Mouse (Mus musculus) layer of hippocampus, postnatal 14 days (tissue): ENCODE measurements at regions not wholly inside any gene's neighbourhood (a gene's known extent, or its start where the extent isn't known, plus 50 kb on each side); places are given as distances from the start of the nearest gene placed in this dataset.
A peak's percentile ranks its signal among the peaks of the same experiment; 100 is the strongest.

Source experiments
- DNase-seq, 2 experiments: peaks; one replicate each; pipeline ENCODE4 v3.0.0; 2021 to 2022; ENCODE audit warnings: low spot score in 2 of 2, mixed read lengths in 1 of 2

DNA sequence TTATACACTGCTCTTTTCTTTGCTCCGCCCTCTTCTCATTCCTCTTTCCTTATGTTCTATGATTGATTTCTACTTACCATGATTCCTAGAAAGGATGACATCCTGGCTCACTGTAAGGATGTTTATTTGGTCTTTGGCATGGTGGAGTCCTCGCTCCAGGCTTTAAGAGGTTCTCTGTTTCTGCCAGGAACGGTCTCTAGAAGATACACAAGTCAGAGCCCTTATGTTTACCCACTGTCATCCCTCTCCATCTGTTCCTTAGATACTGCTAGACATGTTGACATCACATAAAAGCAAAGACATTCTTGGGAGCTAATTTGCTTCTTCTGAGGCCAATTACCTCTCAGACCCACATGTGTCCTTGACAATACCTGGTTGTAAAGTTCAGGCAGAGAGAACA is 552.9 kb downstream of the Gm16223 start:
- DNase-seq = no peak

- no peak for DNase-seq
Measured at GRCm38 (mm10) chr5:42636162-42636823, 568.5 kb downstream of the Gm16223 start.

GRCm38 (mm10) chr5:42656460-42656859 is 576.5 kb upstream of the Cpeb2 start:
- no peak for DNase-seq

DNA sequence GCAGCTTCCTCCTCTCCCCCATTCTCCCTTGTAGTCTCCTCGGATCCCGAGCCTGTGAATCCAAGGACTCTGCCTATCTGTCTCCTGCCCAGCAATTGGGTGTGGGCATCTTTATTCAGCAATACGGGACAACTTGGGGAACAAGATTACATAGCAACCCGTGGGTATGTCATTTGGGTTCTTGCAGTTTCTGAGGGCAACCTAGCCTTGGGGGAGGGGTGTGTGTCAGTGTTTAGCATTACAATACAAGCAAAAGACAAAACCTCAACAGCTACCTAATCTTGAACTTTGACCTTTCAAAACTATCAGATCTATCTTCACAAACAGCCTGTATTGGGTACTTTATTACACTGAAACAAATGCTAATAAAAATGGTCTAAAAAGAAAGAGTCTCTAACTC is 573.0 kb upstream of the Cpeb2 start:
- DNase-seq = no peak

- peak in 1 of 2 experiments; percentile 26 for DNase-seq
Measured at GRCm38 (mm10) chr5:42679617-42680016, 553.4 kb upstream of the Cpeb2 start.

- DNase-seq = peak; percentile 6 to 26
Measured at GRCm38 (mm10) chr5:42685356-42686057, 547.5 kb upstream of the Cpeb2 start.

DNA sequence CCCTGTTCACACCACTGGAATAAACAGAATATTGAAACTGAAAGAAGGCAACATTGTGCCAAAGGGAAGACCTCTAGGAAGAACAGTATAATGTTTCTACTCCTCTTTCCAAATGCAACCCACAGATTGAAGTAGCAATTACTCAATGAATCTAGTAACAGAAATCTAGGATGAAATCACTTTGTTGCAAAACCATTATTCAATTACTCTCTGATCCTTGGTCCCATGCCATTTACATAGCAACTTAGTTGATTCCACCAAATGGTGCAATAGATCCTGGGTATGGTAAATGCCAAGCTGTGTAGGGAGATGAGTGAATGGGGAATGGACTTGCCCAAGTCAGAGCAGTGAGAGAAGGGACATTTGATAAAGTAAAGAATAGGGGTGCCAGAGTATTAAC is 545.8 kb upstream of the Cpeb2 start:
- no peak for DNase-seq
